Mouse (Mus musculus) megakaryocyte, embryonic 14.5 days (primary cell): ENCODE data around the gene Alkbh1.

ENCODE experiments used
- FLI1 ChIP-seq: IDR thresholded peaks from 2 replicates; pipeline ENCODE4 v1.6.1; 2012; ENCODE audit warnings: low read length, inconsistent platforms, mixed read lengths
- GATA1 ChIP-seq: IDR thresholded peaks from 3 replicates; pipeline ENCODE4 v1.6.1; 2012; ENCODE audit warnings: mixed read lengths, low read length, inconsistent platforms, borderline replicate concordance

GRCm38 (mm10) chr12:87418921-87419320 is 24.9 kb downstream of the Alkbh1 start:
- TF ChIP-seq GATA1 (no peak), FLI1 (no peak)
